Mouse (Mus musculus) CD8-positive naive resting alpha-beta T cell, adult 57 days (primary cell): Measurements from ENCODE around the gene Olfr482. TPM values are rescaled to one million over a fixed set of nuclear protein-coding genes. Genes with fewer than 3 reads are reported as not detected.

Experiments used
- total RNA-seq: library from RNA; stranded (reverse); gene quantifications from one replicate; pipeline ENCODE4 v1.2.4, GENCODE M21; 2023

The Olfr482 gene
- total RNA-seq: 1.3 TPM

GRCm38 (mm10) chr7:108097486-108097885 is at the start of gene Olfr482:
Olfr482 (minus strand) TSS chr7:108097586.

DNA sequence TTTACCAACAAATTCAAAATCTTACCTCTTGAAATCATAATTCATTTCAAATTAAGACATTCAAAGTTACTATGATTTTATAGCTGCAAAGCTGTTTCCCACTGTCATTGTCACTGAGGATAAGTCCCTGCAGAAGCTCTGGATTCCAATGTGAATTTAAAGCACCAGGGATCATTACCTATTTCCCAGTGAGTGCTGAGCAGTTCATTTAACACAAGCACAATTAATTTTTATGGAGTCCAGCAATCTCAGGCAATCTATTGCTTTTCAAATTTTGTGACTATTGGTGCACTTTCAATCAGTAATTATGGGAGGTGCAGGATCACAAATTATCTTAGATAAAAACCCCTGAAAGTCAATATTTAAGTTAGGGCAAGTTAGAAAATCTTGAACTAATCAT is 30.0 kb upstream of the Olfr482 start, which contains the start of gene Olfr484:
Gene Olfr484 (minus strand): TSS at position 101 of the 400 bp plus-strand sequence.

DNA sequence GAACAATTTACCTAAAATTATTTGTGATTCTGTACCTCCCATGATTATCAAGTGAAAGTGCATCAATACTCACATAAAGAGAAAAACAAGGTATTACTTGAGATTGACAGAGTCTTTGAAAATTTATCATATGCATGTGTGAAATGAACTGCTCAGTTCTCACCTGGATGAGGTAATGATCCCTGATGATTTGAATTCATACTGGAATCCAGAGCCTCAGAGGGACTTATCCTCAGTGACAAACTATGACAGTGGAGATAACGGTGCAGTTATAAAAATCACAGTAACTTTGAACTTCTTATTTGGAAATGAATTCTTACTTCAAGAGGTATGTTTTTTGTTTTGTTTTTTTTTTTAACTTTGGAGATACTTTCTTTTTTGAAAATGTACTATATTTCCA is 3.2 kb upstream of the Olfr482 start, which contains the start of gene Olfr483:
Gene Olfr483 (plus strand): TSS at position 301 of the 400 bp plus-strand sequence.

DNA sequence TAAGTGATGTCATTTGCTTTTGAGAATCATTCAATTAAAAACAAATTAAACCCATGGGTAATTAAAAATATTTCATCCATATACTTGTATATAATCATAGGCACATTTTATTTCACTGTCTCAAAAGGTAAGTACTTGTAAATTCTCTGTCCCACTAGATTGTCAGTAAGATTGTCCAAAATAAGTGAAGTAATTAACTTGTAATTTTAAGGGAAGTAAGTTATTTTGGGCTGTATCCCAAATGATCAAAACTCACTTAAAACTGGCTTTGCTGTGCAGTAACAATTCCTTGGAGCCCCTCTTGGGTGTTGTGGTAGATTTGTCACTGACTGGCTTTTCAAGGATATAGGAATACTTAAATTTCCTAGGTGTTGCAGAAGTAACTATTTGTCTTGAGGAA is 17.8 kb downstream of the Olfr482 start, which contains the start of gene Olfr481:
Gene Olfr481 (plus strand): TSS at position 301 of the 400 bp plus-strand sequence.

DNA sequence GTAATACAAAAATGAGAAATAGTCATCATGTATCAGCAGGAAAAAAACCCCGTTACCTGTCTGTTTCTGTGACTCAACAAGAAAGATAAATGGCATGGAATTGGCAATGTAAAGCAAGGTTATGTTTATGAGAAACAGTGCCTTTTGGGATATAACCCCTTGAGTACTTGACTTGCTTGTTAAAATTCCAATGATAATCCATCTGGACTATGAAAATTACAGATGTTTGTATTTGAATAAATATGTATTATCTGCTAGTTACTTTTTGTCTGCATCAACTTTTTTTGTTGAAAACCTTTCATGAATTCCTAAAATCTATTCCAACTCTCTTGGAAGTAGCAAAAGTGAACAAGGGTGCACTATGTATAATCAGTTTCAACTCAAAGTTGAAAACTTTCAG is 30.1 kb downstream of the Olfr482 start, which contains the start of gene Olfr480:
Gene Olfr480 (minus strand): TSS at position 101 of the 400 bp plus-strand sequence.

DNA sequence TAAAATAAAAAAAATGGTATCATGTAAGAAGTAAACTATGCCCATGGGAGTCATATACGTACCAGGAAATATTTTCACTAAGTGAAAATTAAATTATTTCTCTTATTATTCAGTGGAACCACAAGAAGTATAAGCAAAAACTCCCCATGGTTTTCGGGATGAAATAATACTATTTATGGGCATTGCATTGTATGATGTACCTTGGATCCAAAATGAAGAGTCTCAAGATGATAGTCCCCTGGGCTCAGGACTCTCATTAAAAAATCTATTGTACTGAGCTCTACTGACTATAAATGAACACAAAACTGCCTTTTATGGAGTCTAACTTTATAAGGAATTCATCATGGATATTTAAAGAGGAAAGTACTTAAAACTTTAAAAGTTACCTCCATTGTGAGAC is 47.0 kb downstream of the Olfr482 start, which contains the start of gene Olfr479:
Gene Olfr479 (plus strand): TSS at position 301 of the 400 bp plus-strand sequence.

Other genes with a start within 250 kb of the Olfr482 start
- gene Olfr472, start 199.7 kb downstream of the Olfr482 start, total RNA-seq: 0.18 TPM
- gene Olfr473, start 167.1 kb downstream of the Olfr482 start, total RNA-seq: not detected
- gene Olfr474, start 142.9 kb downstream of the Olfr482 start, total RNA-seq: not detected
- gene Olfr476, start 132.8 kb downstream of the Olfr482 start, total RNA-seq: not detected
- gene Olfr477, start 110.9 kb downstream of the Olfr482 start, total RNA-seq: 0.18 TPM
- not detected for gene Olfr478, start 63.6 kb downstream of the Olfr482 start, total RNA-seq
- not detected for gene Olfr479, start 46.9 kb downstream of the Olfr482 start, total RNA-seq
- not detected for gene Olfr480, start 30.2 kb downstream of the Olfr482 start, total RNA-seq
- gene Olfr481, start 17.7 kb downstream of the Olfr482 start, total RNA-seq: not detected
- not detected for gene Olfr483, start 3.3 kb upstream of the Olfr482 start, total RNA-seq
- not detected for gene Olfr484, start 29.9 kb upstream of the Olfr482 start, total RNA-seq
- not detected for gene Olfr485, start 62.3 kb upstream of the Olfr482 start, total RNA-seq
- gene Olfr486, start 75.2 kb upstream of the Olfr482 start, total RNA-seq: not detected
- not detected for gene Olfr487, start 117.0 kb upstream of the Olfr482 start, total RNA-seq
- gene Olfr488, start 160.8 kb upstream of the Olfr482 start, total RNA-seq: not detected
- gene Olfr490, start 191.3 kb upstream of the Olfr482 start, total RNA-seq: not detected
- gene Olfr491, start 215.9 kb upstream of the Olfr482 start, total RNA-seq: not detected
- gene Olfr492, start 226.1 kb upstream of the Olfr482 start, total RNA-seq: not detected
- gene Olfr493, start 249.4 kb upstream of the Olfr482 start, total RNA-seq: not detected